19 mouse cellular contexts compared by ENCODE assay signal in the genomic region with DNA sequence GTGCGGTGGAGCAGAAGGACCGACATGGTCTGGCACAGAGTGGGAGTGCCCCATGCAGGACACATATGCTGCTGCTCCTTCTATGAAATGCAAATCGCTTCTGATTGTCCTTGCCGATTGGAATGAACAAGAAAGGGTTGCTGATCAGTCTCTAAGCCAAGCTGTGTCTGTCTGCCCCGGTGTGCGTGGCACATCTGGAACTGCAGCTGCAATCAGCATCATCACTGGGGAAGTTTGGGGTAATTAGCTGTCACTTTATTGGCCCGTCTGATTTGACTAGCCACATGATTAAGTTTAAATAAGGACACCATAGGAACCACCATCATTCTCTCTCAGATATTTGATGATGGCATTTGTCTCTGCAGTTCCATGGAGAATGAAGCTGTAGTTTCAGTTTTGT.
DNase-seq lines count a peak whose midpoint lies in the region; ATAC-seq and TF ChIP-seq lines count a peak whose summit lies in the region.
"Had no signal": no experiment of that assay in that cellular context is flagged by ENCODE, and none has a peak within 500 bp of the region (broad histone marks: within the 10 kb centered on the region; RNA-seq: fewer than 3 reads in every experiment).

No protein-coding gene starts in this region.

- in situ Hi-C loops in CH12.LX (cut with MboI; ENCODE audit: low pct_ligation_motif_present, low pct_unique_long_range_greater_than_20kb, low sequenced_read_pairs): no loop called here

- H3K4me1 ChIP-seq in midbrain, embryonic 11.5 days (ENCODE audit: control insufficient read depth, insufficient read depth, low read length): no peaks in the 10 kb centered on the region
- no peaks in the 10 kb centered on the region for H3K4me1 ChIP-seq in midbrain, embryonic 14.5 days (ENCODE audit: control insufficient read depth, insufficient read depth, low read length)
- H3K4me1 ChIP-seq in CH12.LX (ENCODE audit: control insufficient read depth in 1 of 2, insufficient read depth in 2 of 2): peaks cover 3 to 22% of the 10 kb centered on the region in 2 experiments; a peak in 2 of 4 replicates
- H3K4me1 ChIP-seq: embryonic facial prominence, embryonic 15.5 days; intestine, embryonic 15.5 days had no signal

- H3K9me3 ChIP-seq in midbrain, embryonic 11.5 days (ENCODE audit: control insufficient read depth, low read length): no peaks in the 10 kb centered on the region
- no peaks in the 10 kb centered on the region for H3K9me3 ChIP-seq in midbrain, embryonic 14.5 days (ENCODE audit: control insufficient read depth, low read length)
- peaks cover 2% of the 10 kb centered on the region for H3K9me3 ChIP-seq in CH12.LX (replicated peaks; ENCODE audit: low read length)
- H3K9me3 ChIP-seq: embryonic facial prominence, embryonic 15.5 days; heart, embryonic 12.5 days; intestine, embryonic 15.5 days had no signal

- H3K36me3 ChIP-seq in midbrain, embryonic 11.5 days (ENCODE audit: control insufficient read depth, insufficient read depth, low read length): no peaks in the 10 kb centered on the region
- no peaks in the 10 kb centered on the region for H3K36me3 ChIP-seq in midbrain, embryonic 14.5 days (ENCODE audit: control insufficient read depth, insufficient read depth, low read length)
- H3K36me3 ChIP-seq in CH12.LX (replicated peaks in 1 of 2; ENCODE audit: control insufficient read depth in 1 of 2, insufficient read depth in 1 of 2, low read length in 1 of 2): no peaks in the 10 kb centered on the region
- H3K36me3 ChIP-seq: embryonic facial prominence, embryonic 15.5 days; heart, embryonic 12.5 days; intestine, embryonic 15.5 days had no signal

- no peak overlapping the region for H3K4me2 ChIP-seq in midbrain, embryonic 11.5 days
- no peak overlapping the region for H3K4me2 ChIP-seq in midbrain, embryonic 14.5 days (ENCODE audit: low read length)
- H3K4me2 ChIP-seq in CH12.LX (ENCODE audit: insufficient read depth, low read depth, poor library complexity, severe bottlenecking): peak overlapping the region; percentile 52
- H3K4me2 ChIP-seq: embryonic facial prominence, embryonic 15.5 days; heart, embryonic 12.5 days; intestine, embryonic 15.5 days had no signal

- H3K4me3 ChIP-seq in midbrain, embryonic 11.5 days (ENCODE audit: low read depth, low read length): no peak overlapping the region
- H3K4me3 ChIP-seq in midbrain, embryonic 14.5 days (replicated peaks; ENCODE audit: low read depth, low read length): no peak overlapping the region
- H3K4me3 ChIP-seq in CH12.LX (replicated peaks in 1 of 3; ENCODE audit: low read depth in 2 of 3, low read length in 2 of 3, poor library complexity in 1 of 3): peak overlapping the region in 1 of 3 experiments; percentile 6
- H3K4me3 ChIP-seq: embryonic facial prominence, embryonic 15.5 days; erythroblast, embryonic 14.5 days; heart, embryonic 12.5 days; intestine, embryonic 15.5 days had no signal

- dilution Hi-C loops in CH12.LX (cut with MboI; ENCODE audit: extremely low pct_ligation_motif_present, extremely low pct_unique_long_range_greater_than_20kb, low sequenced_read_pairs): no loop called here

- H3K79me2 ChIP-seq in CH12.LX (replicated peaks; ENCODE audit: control insufficient read depth, extremely low read depth, insufficient read depth, poor library complexity, severe bottlenecking): no peaks in the 10 kb centered on the region

- no peak for ATAC-seq in midbrain, embryonic 11.5 days (ENCODE audit: low FRiP score)
- ATAC-seq in midbrain, embryonic 14.5 days (ENCODE audit: low FRiP score, low TSS enrichment): no peak
- ATAC-seq: intestine, embryonic 15.5 days had no signal

- H3K27me3 ChIP-seq in midbrain, embryonic 11.5 days (ENCODE audit: control insufficient read depth, insufficient read depth, low read length): no peaks in the 10 kb centered on the region
- no peaks in the 10 kb centered on the region for H3K27me3 ChIP-seq in midbrain, embryonic 14.5 days (ENCODE audit: control insufficient read depth, insufficient read depth, low read length)
- H3K27me3 ChIP-seq in CH12.LX (replicated peaks): no peaks in the 10 kb centered on the region
- H3K27me3 ChIP-seq: embryonic facial prominence, embryonic 15.5 days; heart, embryonic 12.5 days; intestine, embryonic 15.5 days had no signal

- no peak overlapping the region for H3K9ac ChIP-seq in midbrain, embryonic 11.5 days (ENCODE audit: low read length)
- H3K9ac ChIP-seq in midbrain, embryonic 14.5 days (replicated peaks; ENCODE audit: low read length): no peak overlapping the region
- H3K9ac ChIP-seq in CH12.LX (ENCODE audit: insufficient read depth, low read depth): no peak overlapping the region
- H3K9ac ChIP-seq: embryonic facial prominence, embryonic 15.5 days; heart, embryonic 12.5 days; intestine, embryonic 15.5 days had no signal

- no peak for TF ChIP-seq POLR2A in CH12.LX (IDR thresholded peaks at IDR 0.05; ENCODE audit: low read depth, low read length)

- WGBS in midbrain, embryonic 11.5 days: 77% methylated on average over 7 of the region's 7 CpGs
- 69% methylated on average over 7 of the region's 7 CpGs for WGBS in midbrain, embryonic 14.5 days

- TF ChIP-seq CTCF in CH12.LX (conservative IDR thresholded peaks at IDR 0.05 in 1 of 2, IDR thresholded peaks at IDR 0.05 in 1 of 2; ENCODE audit: low read depth in 2 of 2, low read length in 2 of 2): peak in 1 of 2 experiments; percentile 6; a peak in 1 of 4 replicates

- DNase-seq in cerebellum, postnatal 14 days: peak; percentile 5 to 7
- no peak for DNase-seq in cerebellum, adult 11 months
- peak; percentile 76 for DNase-seq in heart, adult 11 months
- no peak for DNase-seq in heart, adult 18-20 months
- DNase-seq in midbrain, embryonic 11.5 days (ENCODE audit: low spot score, missing footprints): peak; percentile 69
- DNase-seq in midbrain, embryonic 14.5 days: no peak
- DNase-seq in CH12.LX (ENCODE audit: extremely low read depth): peak; percentile 61
- no peak for DNase-seq in kidney, postnatal 4 days
- DNase-seq: adrenal gland, adult 2 months; adrenal gland, postnatal 25 days; cerebellum, adult 18-20 months; cerebellum, adult 9-11 months; embryo, embryonic 11 days; gastrocnemius, postnatal 10 days; kidney, adult 18-20 months had no signal

- no peak overlapping the region for H3K27ac ChIP-seq in midbrain, embryonic 11.5 days (ENCODE audit: low read depth, low read length)
- no peak overlapping the region for H3K27ac ChIP-seq in midbrain, embryonic 14.5 days (replicated peaks; ENCODE audit: low read depth, low read length)
- H3K27ac ChIP-seq in CH12.LX (ENCODE audit: insufficient read depth, low read depth): no peak overlapping the region
- H3K27ac ChIP-seq: embryonic facial prominence, embryonic 15.5 days; intestine, embryonic 15.5 days had no signal

- no peak; the same call in none of the 2 replicates for TF ChIP-seq RAD21 in CH12.LX (IDR thresholded peaks at IDR 0.05; ENCODE audit: low read depth, low read length)

- no peak for TF ChIP-seq EP300 in CH12.LX (IDR thresholded peaks at IDR 0.05; ENCODE audit: low read length)

TF ChIP-seq in CH12.LX, 34 proteins besides CTCF, POLR2A, EP300 and RAD21:
- TF ChIP-seq JUND (conservative IDR thresholded peaks at IDR 0.05; ENCODE audit: low read depth, low read length) (no peak), GABPA (IDR thresholded peaks at IDR 0.05; ENCODE audit: insufficient replicate concordance, low read depth, low read length) (no peak), ETS1 (conservative IDR thresholded peaks at IDR 0.05; ENCODE audit: low read depth, low read length) (peak; percentile 55), TCF12 (IDR thresholded peaks at IDR 0.05; ENCODE audit: low read depth, low read length) (peak; percentile 52; the same call in 1 of the 2 replicates), MYC (IDR thresholded peaks at IDR 0.05; ENCODE audit: low read depth, low read length) (no peak), SIN3A (IDR thresholded peaks at IDR 0.05; ENCODE audit: low read length) (peak; percentile 46; the same call in 1 of the 2 replicates)

Comparison
In these comparisons a context has a peak if more than half of its experiments do, and no peak if none do; other contexts are left out.
1. DNase-seq: peak in cerebellum, postnatal 14 days (2 of 2), heart, adult 11 months (single experiment), midbrain, embryonic 11.5 days (single experiment) and CH12.LX (single experiment); none in cerebellum, adult 11 months (single experiment), heart, adult 18-20 months (0 of 2), midbrain, embryonic 14.5 days (single experiment) and kidney, postnatal 4 days (0 of 2).